Mouse (Mus musculus): Measurements from ENCODE around the gene Stat6. TPM values are rescaled to one million over a fixed set of nuclear protein-coding genes. Genes with fewer than 3 reads are reported as not detected.

The Stat6 gene
- polyA plus RNA-seq, 1 experiment from 2014 or later: 13.3 TPM

- no peak overlapping the region for H3K27ac ChIP-seq
- H3K9ac ChIP-seq: no peak overlapping the region
- no peaks in the 10 kb centered on the region for H3K36me3 ChIP-seq
- 89% methylated on average over 3 of the region's 3 CpGs for WGBS
- H3K9me3 ChIP-seq: no peaks in the 10 kb centered on the region
- no peak overlapping the region for H3K4me2 ChIP-seq (replicated peaks)
- peaks cover 7% of the 10 kb centered on the region; the same call in 1 of the 2 replicates for H3K4me1 ChIP-seq
- ATAC-seq (ENCODE audit: insufficient number of reproducible peaks, insufficient read depth, low FRiP score, low TSS enrichment): no peak
- no peak overlapping the region for H3K4me3 ChIP-seq
- no peaks in the 10 kb centered on the region for H3K27me3 ChIP-seq
These were observed 37.1 kb downstream of the Stat6 start for GRCm38 (mm10) chr10:127679881-127680280.

DNA sequence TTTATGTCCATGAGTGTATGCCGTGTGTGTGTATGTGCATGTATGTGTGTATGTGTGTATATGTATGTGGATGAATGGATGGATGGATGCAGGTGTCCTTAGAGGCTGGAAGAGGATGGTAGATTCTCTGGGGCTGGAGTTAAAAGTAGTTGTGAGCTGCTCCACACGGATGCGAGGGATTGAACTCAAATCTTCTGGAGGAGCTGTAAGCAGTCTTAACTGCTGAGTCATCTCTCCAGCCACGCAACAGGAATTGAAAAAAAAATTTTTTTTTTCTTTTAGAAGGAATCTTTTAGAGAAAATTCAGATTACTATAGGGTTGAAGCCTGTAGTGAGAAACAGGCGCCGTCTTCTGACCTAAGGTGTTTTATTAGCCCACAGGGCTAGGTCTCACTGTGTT, 40.1 kb downstream of the Stat6 start:
- WGBS: 86% methylated on average over 6 of the region's 6 CpGs

DNA sequence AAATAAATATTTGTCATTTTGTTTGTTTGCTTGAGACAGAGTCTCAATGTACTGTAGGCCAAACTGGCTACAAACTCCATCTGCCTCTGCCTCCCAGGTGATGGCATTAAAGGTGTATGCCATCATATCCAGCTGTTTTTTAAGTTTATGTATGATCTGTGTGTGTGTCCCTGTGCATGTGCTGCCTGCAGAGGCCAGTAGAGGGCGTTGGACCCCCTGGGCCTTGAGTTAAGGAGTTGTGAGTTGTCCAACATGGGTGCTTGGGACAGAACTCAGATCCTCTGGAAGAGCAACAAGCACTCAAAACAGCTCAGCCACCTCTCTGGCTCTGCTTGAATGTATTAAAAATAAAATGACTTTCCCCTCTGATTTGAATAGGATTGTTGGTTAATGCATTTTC, 48.3 kb downstream of the Stat6 start:
- Histone ChIP-seq H3K27ac (no peak overlapping the region), H3K9me3 (no peaks in the 10 kb centered on the region), H3K9ac (no peak overlapping the region), H3K36me3 (peaks cover 50% of the 10 kb centered on the region), H3K4me1 (no peaks in the 10 kb centered on the region), H3K27me3 (no peaks in the 10 kb centered on the region), H3K4me2 (replicated peaks) (no peak overlapping the region), H3K4me3 (no peak overlapping the region)
- no peak for ATAC-seq (ENCODE audit: insufficient number of reproducible peaks, insufficient read depth, low FRiP score, low TSS enrichment)
- WGBS: 23% methylated on average over 1 of the region's 1 CpGs

More for the DNA sequence above, 40.1 kb downstream of the Stat6 start:
- Histone ChIP-seq H3K4me3 (no peak overlapping the region), H3K4me2 (replicated peaks) (no peak overlapping the region), H3K27ac (no peak overlapping the region), H3K36me3 (no peaks in the 10 kb centered on the region), H3K4me1 (peaks cover 4% of the 10 kb centered on the region; the same call in 1 of the 2 replicates), H3K9ac (no peak overlapping the region), H3K9me3 (no peaks in the 10 kb centered on the region), H3K27me3 (no peaks in the 10 kb centered on the region)
- ATAC-seq (ENCODE audit: insufficient number of reproducible peaks, insufficient read depth, low FRiP score, low TSS enrichment): no peak

- no peak for ATAC-seq (ENCODE audit: insufficient number of reproducible peaks, insufficient read depth, low FRiP score, low TSS enrichment)
- H3K36me3 ChIP-seq: peaks cover 73% of the 10 kb centered on the region
- H3K27ac ChIP-seq: no peak overlapping the region
- no peak overlapping the region for H3K4me3 ChIP-seq
- no peaks in the 10 kb centered on the region for H3K4me1 ChIP-seq
- no peaks in the 10 kb centered on the region for H3K27me3 ChIP-seq
- H3K9me3 ChIP-seq: no peaks in the 10 kb centered on the region
- 51% methylated on average over 2 of the region's 2 CpGs for WGBS
- no peak overlapping the region for H3K4me2 ChIP-seq (replicated peaks)
- no peak overlapping the region for H3K9ac ChIP-seq
These were observed 51.9 kb downstream of the Stat6 start for GRCm38 (mm10) chr10:127694636-127695035.

- Histone ChIP-seq H3K4me3 (no peak overlapping the region), H3K4me1 (no peaks in the 10 kb centered on the region), H3K9me3 (no peaks in the 10 kb centered on the region), H3K27ac (no peak overlapping the region), H3K9ac (no peak overlapping the region), H3K4me2 (replicated peaks) (no peak overlapping the region), H3K27me3 (no peaks in the 10 kb centered on the region), H3K36me3 (peaks cover 70% of the 10 kb centered on the region)
- WGBS: 94% methylated on average over 7 of the region's 7 CpGs
- ATAC-seq (ENCODE audit: insufficient number of reproducible peaks, insufficient read depth, low FRiP score, low TSS enrichment): no peak
These were observed 53.0 kb downstream of the Stat6 start for GRCm38 (mm10) chr10:127695775-127696174.

GRCm38 (mm10) chr10:127698966-127699365, 56.2 kb downstream of the Stat6 start:
- Histone ChIP-seq H3K27me3 (no peaks in the 10 kb centered on the region), H3K4me2 (replicated peaks) (no peak overlapping the region), H3K9me3 (no peaks in the 10 kb centered on the region), H3K27ac (no peak overlapping the region), H3K4me1 (no peaks in the 10 kb centered on the region), H3K36me3 (peaks cover 53% of the 10 kb centered on the region), H3K9ac (no peak overlapping the region), H3K4me3 (no peak overlapping the region)
- WGBS: 89% methylated on average over 7 of the region's 7 CpGs
- ATAC-seq (ENCODE audit: insufficient number of reproducible peaks, insufficient read depth, low FRiP score, low TSS enrichment): no peak

GRCm38 (mm10) chr10:127703299-127703698, 60.5 kb downstream of the Stat6 start:
- ATAC-seq (ENCODE audit: insufficient number of reproducible peaks, insufficient read depth, low FRiP score, low TSS enrichment): no peak
- Histone ChIP-seq H3K9me3 (no peaks in the 10 kb centered on the region), H3K4me2 (replicated peaks) (no peak overlapping the region), H3K9ac (no peak overlapping the region), H3K4me1 (0 out of 2 replicates have a peak, but pooled peaks cover 3% of the 10 kb centered on the region), H3K27me3 (no peaks in the 10 kb centered on the region), H3K36me3 (peaks cover 19% of the 10 kb centered on the region), H3K4me3 (no peak overlapping the region), H3K27ac (no peak overlapping the region)
- WGBS: 47% methylated on average over 4 of the region's 4 CpGs

- Histone ChIP-seq H3K9me3 (no peaks in the 10 kb centered on the region), H3K4me2 (replicated peaks) (no peak overlapping the region), H3K27me3 (no peaks in the 10 kb centered on the region), H3K36me3 (peaks cover 10% of the 10 kb centered on the region), H3K4me1 (0 out of 2 replicates have a peak, but pooled peaks cover 3% of the 10 kb centered on the region), H3K27ac (no peak overlapping the region), H3K4me3 (no peak overlapping the region), H3K9ac (no peak overlapping the region)
- ATAC-seq (ENCODE audit: insufficient number of reproducible peaks, insufficient read depth, low FRiP score, low TSS enrichment): no peak
- 77% methylated on average over 2 of the region's 2 CpGs for WGBS
These were observed 61.5 kb downstream of the Stat6 start for GRCm38 (mm10) chr10:127704293-127704692.

- Histone ChIP-seq H3K4me3 (no peak within 1 kb of the TSS), H3K4me1 (0 out of 2 replicates have a peak, but pooled peaks cover 3% of the 10 kb centered on the region), H3K4me2 (replicated peaks) (no peak within 1 kb of the TSS), H3K9me3 (no peaks in the 10 kb centered on the region), H3K36me3 (peaks cover 6% of the 10 kb centered on the region; the same call in 1 of the 2 replicates), H3K9ac (no peak within 1 kb of the TSS), H3K27me3 (no peaks in the 10 kb centered on the region), H3K27ac (no peak within 1 kb of the TSS)
- ATAC-seq (ENCODE audit: insufficient number of reproducible peaks, insufficient read depth, low FRiP score, low TSS enrichment): no peak
- WGBS: 27% methylated on average over 2 of the region's 2 CpGs
These were observed 62.0 kb downstream of the Stat6 start, which contains the start of gene Myo1a for GRCm38 (mm10) chr10:127704766-127705220. Gene Myo1a (plus strand): TSS chr10:127705170.

DNA sequence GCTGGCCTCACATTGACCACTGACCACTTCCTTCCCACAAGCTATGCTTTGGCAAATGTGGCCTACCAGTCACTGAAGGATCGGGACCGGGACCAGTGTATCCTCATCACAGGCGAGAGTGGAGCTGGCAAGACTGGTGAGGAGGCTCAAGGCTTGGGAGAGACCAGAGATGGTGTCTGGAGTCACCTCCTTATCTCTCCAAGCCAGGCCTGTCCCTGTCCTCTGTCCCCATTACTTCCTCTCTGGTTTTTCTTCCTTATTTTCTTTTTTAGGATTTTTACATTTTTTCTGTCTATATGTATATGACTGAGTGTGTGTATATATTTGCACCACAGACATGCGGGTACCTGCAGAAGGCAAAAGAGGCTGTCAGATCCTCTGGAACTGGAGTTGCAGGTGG, 63.0 kb downstream of the Stat6 start:
- Histone ChIP-seq H3K9me3 (no peaks in the 10 kb centered on the region), H3K4me3 (no peak overlapping the region), H3K27me3 (no peaks in the 10 kb centered on the region), H3K4me2 (replicated peaks) (no peak overlapping the region), H3K4me1 (0 out of 2 replicates have a peak, but pooled peaks cover 3% of the 10 kb centered on the region), H3K36me3 (no peaks in the 10 kb centered on the region), H3K9ac (no peak overlapping the region), H3K27ac (no peak overlapping the region)
- no peak for ATAC-seq (ENCODE audit: insufficient number of reproducible peaks, insufficient read depth, low FRiP score, low TSS enrichment)
- WGBS: 91% methylated on average over 4 of the region's 4 CpGs

DNA sequence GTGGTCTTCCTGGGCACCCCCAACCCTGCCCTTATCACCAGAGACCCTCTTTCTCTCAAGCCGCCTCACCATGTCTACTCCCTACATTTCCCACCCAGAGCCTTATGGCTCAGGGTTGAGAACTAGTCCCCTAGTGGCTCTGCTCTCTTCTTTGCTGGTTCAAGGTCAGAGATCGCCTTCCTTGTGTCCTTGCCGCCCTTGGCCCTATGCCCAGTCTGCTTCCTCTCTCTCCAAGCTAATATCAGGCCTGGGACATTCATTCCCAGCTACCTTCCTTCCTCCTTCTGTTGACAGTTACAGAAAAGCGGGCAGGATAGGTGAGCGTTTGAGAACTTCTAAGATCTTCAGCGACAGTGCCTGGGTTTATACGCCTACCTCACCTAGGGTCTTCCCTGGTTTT, 64.9 kb downstream of the Stat6 start:
- no peak for ATAC-seq (ENCODE audit: insufficient number of reproducible peaks, insufficient read depth, low FRiP score, low TSS enrichment)
- no peaks in the 10 kb centered on the region for H3K27me3 ChIP-seq
- H3K9me3 ChIP-seq: no peaks in the 10 kb centered on the region
- H3K4me2 ChIP-seq (replicated peaks): no peak overlapping the region
- WGBS: 88% methylated on average over 7 of the region's 7 CpGs
- no peaks in the 10 kb centered on the region for H3K36me3 ChIP-seq
- no peak overlapping the region for H3K9ac ChIP-seq
- no peak overlapping the region for H3K27ac ChIP-seq
- peaks cover 8% of the 10 kb centered on the region for H3K4me1 ChIP-seq
- no peak overlapping the region for H3K4me3 ChIP-seq

DNA sequence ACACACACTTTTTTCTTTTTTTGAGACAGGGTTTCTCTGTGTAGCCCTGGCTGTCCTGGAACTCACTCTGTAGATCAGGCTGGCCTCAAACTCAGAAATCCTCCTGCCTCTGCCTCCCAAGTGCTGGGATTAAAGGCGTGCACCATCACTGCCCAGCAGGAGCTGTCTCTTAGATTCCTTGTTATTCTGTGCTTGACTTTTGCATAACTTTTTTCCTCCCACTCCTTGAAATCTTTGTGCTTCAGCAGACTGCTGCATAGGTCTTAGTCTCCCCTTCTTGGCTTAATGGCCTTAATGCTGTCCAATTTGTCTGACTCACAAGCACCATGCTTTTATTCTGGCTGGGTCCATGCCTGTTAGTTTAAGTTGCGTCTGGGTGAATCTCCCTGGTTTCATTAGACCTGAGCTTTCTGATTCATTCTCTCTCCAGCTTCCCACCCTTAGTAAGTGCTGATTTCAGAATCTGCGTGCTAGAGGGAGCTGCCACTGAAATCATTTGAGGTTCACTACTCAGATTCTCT, 66.1 kb downstream of the Stat6 start:
- no peaks in the 10 kb centered on the region for H3K9me3 ChIP-seq
- no peaks in the 10 kb centered on the region for H3K36me3 ChIP-seq
- no peaks in the 10 kb centered on the region for H3K27me3 ChIP-seq
- no peak overlapping the region for H3K9ac ChIP-seq
- peaks cover 11% of the 10 kb centered on the region for H3K4me1 ChIP-seq
- 86% methylated on average over 3 of the region's 3 CpGs for WGBS
- no peak overlapping the region for H3K27ac ChIP-seq
- H3K4me3 ChIP-seq: no peak overlapping the region
- no peak for ATAC-seq (ENCODE audit: insufficient number of reproducible peaks, insufficient read depth, low FRiP score, low TSS enrichment)
- H3K4me2 ChIP-seq (replicated peaks): no peak overlapping the region

Data from embryonic facial prominence, embryonic 12.5 days (tissue).